Mouse (Mus musculus) liver, embryonic 14.5 days (tissue): ENCODE data around the gene Rrad. TPM values are rescaled to one million over a fixed set of nuclear protein-coding genes. Genes with fewer than 3 reads are reported as not detected.

Source experiments
- ATAC-seq: fragments of 200-750 bp; cut with Nextera tagmentation; 2 replicates; pipeline ENCODE4 v1.8.0; 2017; ENCODE audit warnings: moderate number of reproducible peaks, mild to moderate bottlenecking, moderate library complexity; ENCODE audit not compliant: insufficient read depth
- DNase-seq, 3 experiments: peaks; one replicate each; pipeline ENCODE4 v3.0.0-alpha.2; 2012 to 2013; ENCODE audit warnings: low read depth in 3 of 3, low spot score in 3 of 3
- H3K27ac ChIP-seq: fragments of 300-500 bp; sonication (generic); 2 replicates; pipeline ENCODE4 v1.5.1; 2014; ENCODE audit warnings: moderate library complexity, mild to moderate bottlenecking, control low read depth, inconsistent platforms
- H3K27me3 ChIP-seq: fragments of 300-500 bp; sonication (generic); 2 replicates; pipeline ENCODE4 v1.6.1; 2014; ENCODE audit warnings: mild to moderate bottlenecking, low read length, moderate library complexity; ENCODE audit not compliant: control insufficient read depth, insufficient read depth
- H3K36me3 ChIP-seq: fragments of 300-500 bp; sonication (generic); replicated peaks from 2 replicates; pipeline ENCODE4 v1.6.1; 2014; ENCODE audit warnings: low read depth; ENCODE audit not compliant: control insufficient read depth, insufficient read depth
- H3K4me1 ChIP-seq, 2 experiments: fragments of 200-500 bp in 1 of 2; fragments of 300-500 bp in 1 of 2; sonication (generic) in 1 of 2; replicated peaks; 2 replicates each; pipeline ENCODE4 v1.6.1; 2012 to 2014; ENCODE audit warnings: antibody characterized with exemption in 1 of 2, inconsistent platforms in 1 of 2, low read length in 1 of 2; ENCODE audit not compliant: control insufficient read depth in 2 of 2, insufficient read depth in 2 of 2
- H3K4me2 ChIP-seq: fragments of 300-500 bp; sonication (generic); 2 replicates; pipeline ENCODE4 v1.6.1; 2014; ENCODE audit warnings: low read depth, mild to moderate bottlenecking, control low read depth, moderate library complexity
- H3K4me3 ChIP-seq, 2 experiments: fragments of 200-500 bp in 1 of 2; fragments of 300-500 bp in 1 of 2; sonication (generic) in 1 of 2; 2 replicates each; pipeline ENCODE4 v1.5.1; 2012 to 2014; ENCODE audit warnings: low read depth in 2 of 2, low read length in 2 of 2, mild to moderate bottlenecking in 2 of 2, control low read depth in 1 of 2, inconsistent platforms in 1 of 2, moderate library complexity in 1 of 2; ENCODE audit not compliant: insufficient read depth in 1 of 2
- H3K9ac ChIP-seq: fragments of 300-500 bp; sonication (generic); replicated peaks from 2 replicates; pipeline ENCODE4 v1.6.1; 2014; ENCODE audit warnings: mild to moderate bottlenecking, control low read depth, moderate library complexity
- H3K9me3 ChIP-seq: fragments of 300-500 bp; sonication (generic); 2 replicates; pipeline ENCODE4 v1.6.1; 2016; ENCODE audit warnings: low read length, mixed read lengths; ENCODE audit not compliant: control insufficient read depth
- CTCF ChIP-seq: IDR thresholded peaks from 2 replicates; pipeline ENCODE4 v1.5.1; 2016; ENCODE audit warnings: antibody characterized with exemption, low read depth, control low read depth
- EP300 ChIP-seq: IDR thresholded peaks from 2 replicates; pipeline ENCODE4 v1.6.1; 2016; ENCODE audit warnings: antibody characterized with exemption, low read depth
- WGBS: fragments of 180-500 bp; shearing (Covaris S2); extraction: QIAGEN DNeasy Blood & Tissue Kit; methylation state at CpG from one replicate; pipeline ENCODE4 v1.1.7; 2014; ENCODE audit not compliant: insufficient replicate concordance; 5-methylcytosine and 5-hydroxymethylcytosine counted together
- polyA plus RNA-seq, 2 experiments: library from polyadenylated mRNA; depleted of rRNA in 1 of 2; stranded (reverse) in 1 of 2; unstranded in 1 of 2; fragments of >200 nt; fragmentation: Nextera tagmentation in 1 of 2; extraction: Ambion mirVana in 1 of 2; gene quantifications; 2 replicates each; pipeline versions ENCODE4 v1.2.1 to v1.2.3; 2012 to 2014

Rrad gene
- polyA plus RNA-seq, 2 experiments, result 0.10 to 0.25 TPM

DNA sequence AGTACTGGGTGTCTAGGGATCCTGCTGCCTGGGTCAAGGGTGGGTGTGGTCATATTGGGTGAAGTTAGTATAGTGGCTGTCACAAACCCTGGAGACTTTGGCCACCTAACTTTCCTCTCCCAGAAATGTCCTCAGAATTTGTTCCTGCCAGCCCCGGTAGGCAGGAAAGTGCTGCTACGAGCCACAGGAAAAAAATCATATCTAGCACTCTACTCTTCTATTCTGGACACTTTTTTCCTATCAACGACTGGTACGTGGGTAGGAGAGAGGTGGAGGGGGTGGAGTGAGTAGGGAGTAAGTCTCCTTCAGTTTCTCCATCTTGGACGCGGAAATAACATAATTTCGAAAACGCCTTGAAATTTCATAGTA is 1.0 kb downstream of the Rrad start:
- Histone ChIP-seq H3K4me1 (peaks cover 0 to 8% of the 10 kb centered on the region in 2 experiments; a peak in 2 of 4 replicates), H3K36me3 (no peaks in the 10 kb centered on the region), H3K27ac (no peak overlapping the region), H3K9ac (no peak overlapping the region), H3K27me3 (peaks cover 15% of the 10 kb centered on the region), H3K4me3 (no peak overlapping the region), H3K4me2 (peak overlapping the region; percentile 48), H3K9me3 (no peaks in the 10 kb centered on the region)
- 26% methylated on average over 8 of the region's 8 CpGs for WGBS
- no peak for TF ChIP-seq CTCF
- no peak for TF ChIP-seq EP300
- ATAC-seq (no peak), DNase-seq (no peak)

DNA sequence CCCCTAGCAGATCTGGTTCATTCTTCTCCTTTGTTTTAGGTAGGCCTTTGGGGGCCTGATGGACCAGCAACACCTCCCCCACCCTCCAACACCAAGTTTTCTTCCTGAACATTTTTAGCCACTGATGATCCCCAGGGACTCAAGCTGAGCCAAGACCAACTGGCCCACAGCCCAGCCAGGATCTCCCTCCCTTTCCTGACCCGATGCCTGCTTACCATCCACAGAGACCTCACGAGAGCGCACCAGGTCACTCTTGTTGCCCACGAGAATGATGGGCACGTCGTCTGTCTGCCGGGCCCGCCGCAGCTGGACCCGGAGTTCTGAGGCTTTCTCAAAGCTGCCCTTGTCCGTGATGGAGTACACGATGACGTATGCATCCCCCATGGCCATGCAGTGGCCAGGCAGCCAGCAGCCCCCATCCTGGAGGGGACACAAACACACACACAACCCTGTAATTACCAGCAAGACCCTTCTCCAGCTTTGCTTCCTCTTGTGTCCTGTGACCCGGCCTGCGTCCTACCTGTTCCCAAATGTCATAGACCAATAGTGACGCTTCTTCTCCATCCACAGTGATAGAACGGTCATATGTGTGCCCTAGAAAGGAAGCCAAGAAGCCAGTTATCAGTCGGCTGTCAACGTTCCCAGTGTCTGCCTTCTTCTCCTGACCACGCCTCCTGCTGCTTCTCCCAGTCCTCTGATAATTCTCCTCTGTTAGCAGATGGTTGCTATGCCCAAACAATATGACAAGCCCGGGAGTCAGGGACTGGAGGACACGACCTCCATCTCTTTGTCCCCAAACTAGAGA is 1.6 kb downstream of the Rrad start:
- TF ChIP-seq EP300 (no peak), CTCF (no peak)
- no peak overlapping the region for H3K27ac ChIP-seq
- no peak overlapping the region; the same call in 1 of the 2 replicates for H3K4me2 ChIP-seq
- peaks cover 0 to 8% of the 10 kb centered on the region in 2 experiments; a peak in 2 of 4 replicates for H3K4me1 ChIP-seq
- no peak for DNase-seq
- no peak overlapping the region for H3K4me3 ChIP-seq
- WGBS, result 51% methylated on average over 22 of the region's 22 CpGs
- peaks cover 15% of the 10 kb centered on the region for H3K27me3 ChIP-seq
- no peaks in the 10 kb centered on the region for H3K9me3 ChIP-seq
- ATAC-seq, result peak; percentile 32; the same call in 1 of the 2 replicates
- H3K36me3 ChIP-seq, result no peaks in the 10 kb centered on the region
- H3K9ac ChIP-seq, result no peak overlapping the region

DNA sequence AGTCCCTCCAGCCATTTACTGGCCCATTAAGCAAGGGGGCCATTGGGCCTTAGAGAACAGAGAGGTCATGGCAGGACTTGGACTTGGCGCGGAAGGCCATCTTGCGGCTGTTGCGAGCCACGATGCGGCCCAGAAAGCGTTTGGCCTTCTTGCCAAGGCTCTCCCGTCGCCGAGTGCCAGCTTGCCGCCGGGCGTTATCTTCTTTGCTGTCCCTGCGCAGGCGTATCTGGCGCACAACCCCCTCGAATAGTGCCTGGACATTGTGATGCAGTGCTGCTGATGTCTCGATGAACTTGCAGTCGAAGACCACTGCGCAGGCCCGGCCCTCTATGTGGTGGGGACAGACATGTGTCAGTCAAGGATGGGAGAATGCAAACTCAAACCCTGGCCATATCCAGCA is 2.7 kb downstream of the Rrad start:
- no peaks in the 10 kb centered on the region for H3K9me3 ChIP-seq
- TF ChIP-seq CTCF, result no peak
- no peak for TF ChIP-seq EP300
- ATAC-seq (no peak), DNase-seq (no peak)
- no peak overlapping the region for H3K27ac ChIP-seq
- H3K36me3 ChIP-seq, result no peaks in the 10 kb centered on the region
- no peak overlapping the region for H3K9ac ChIP-seq
- H3K4me3 ChIP-seq, result no peak overlapping the region
- 79% methylated on average over 21 of the region's 21 CpGs for WGBS
- peaks cover 0 to 8% of the 10 kb centered on the region in 2 experiments; a peak in 2 of 4 replicates for H3K4me1 ChIP-seq
- no peak overlapping the region for H3K4me2 ChIP-seq
- H3K27me3 ChIP-seq, result peaks cover 15% of the 10 kb centered on the region

DNA sequence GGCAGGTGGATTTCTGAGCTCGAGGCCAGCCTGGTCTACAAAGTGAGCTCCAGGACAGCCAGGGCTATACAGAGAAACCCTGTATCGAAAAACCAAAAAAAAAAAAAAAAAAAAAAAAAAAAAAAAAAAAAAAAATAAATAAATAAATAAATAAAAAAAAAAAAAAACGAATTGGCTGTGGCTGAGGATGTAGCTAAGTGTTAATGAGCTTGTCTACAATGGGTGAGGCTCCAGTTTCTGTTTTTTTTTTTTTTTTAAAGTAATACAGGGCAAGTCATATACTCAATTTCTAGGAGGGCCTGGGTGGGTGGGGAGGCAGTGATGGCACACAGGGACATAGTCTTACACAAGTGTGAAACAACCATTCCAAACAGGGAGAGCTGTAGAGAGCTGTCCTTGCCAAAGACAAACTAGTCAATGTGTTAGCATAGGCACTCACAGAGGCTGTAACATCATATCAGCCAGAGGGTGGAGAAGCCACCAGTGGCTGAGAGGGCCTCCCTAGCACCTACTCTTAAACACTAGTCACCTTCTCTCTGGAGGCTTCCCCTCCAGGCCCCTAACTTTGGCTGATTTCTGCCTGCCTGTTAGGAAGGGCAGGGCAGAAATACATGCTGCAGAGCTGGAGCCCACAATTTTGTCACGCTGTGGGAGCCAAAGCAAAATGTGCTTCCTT is 3.9 kb downstream of the Rrad start:
- WGBS, result 47% methylated on average over 4 of the region's 4 CpGs
- H3K9me3 ChIP-seq, result no peaks in the 10 kb centered on the region
- H3K36me3 ChIP-seq, result no peaks in the 10 kb centered on the region
- H3K27me3 ChIP-seq, result peaks cover 15% of the 10 kb centered on the region
- ATAC-seq (no peak), DNase-seq (no peak)
- H3K4me2 ChIP-seq, result no peak overlapping the region
- no peak overlapping the region for H3K27ac ChIP-seq
- no peak overlapping the region for H3K4me3 ChIP-seq
- peaks cover 0 to 8% of the 10 kb centered on the region in 2 experiments; a peak in 2 of 4 replicates for H3K4me1 ChIP-seq
- no peak overlapping the region for H3K9ac ChIP-seq
- TF ChIP-seq CTCF, result no peak
- no peak for TF ChIP-seq EP300

DNA sequence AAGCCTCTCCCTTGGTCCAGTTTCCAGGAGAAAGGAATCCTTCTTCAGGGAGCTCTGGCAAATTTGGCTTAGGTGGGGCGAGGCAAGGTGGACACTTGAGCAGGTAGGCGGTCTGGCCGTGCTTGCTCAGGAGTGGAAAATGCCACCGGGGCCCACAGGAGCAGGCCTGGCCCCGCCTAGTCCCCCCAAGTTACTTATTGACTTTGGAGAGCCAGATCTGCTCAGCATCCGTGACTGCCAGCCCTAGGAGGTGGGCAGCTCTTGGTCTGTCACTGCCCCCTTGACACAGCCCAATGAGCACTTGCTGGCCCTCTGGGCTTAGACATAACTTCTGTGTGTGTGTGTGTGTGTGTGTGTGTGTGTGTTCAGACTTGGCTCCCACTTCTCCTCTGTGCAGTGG is 7.0 kb downstream of the Rrad start, which contains the start of gene Cdh16:
Gene Cdh16 (minus strand): TSS at position 236 of the 400 bp plus-strand sequence.
- Histone ChIP-seq H3K9ac (no peak within 1 kb of the TSS), H3K4me2 (no peak within 1 kb of the TSS), H3K27ac (no peak within 1 kb of the TSS), H3K4me1 (no peaks in the 10 kb centered on the region), H3K9me3 (no peaks in the 10 kb centered on the region), H3K36me3 (no peaks in the 10 kb centered on the region), H3K27me3 (no peaks in the 10 kb centered on the region), H3K4me3 (no peak within 1 kb of the TSS)
- 63% methylated on average over 6 of the region's 6 CpGs for WGBS
- no peak for TF ChIP-seq EP300
- no peak for TF ChIP-seq CTCF
- DNase-seq (no peak), ATAC-seq (no peak)
